Mouse (Mus musculus): Measurements from ENCODE around the gene Ndfip2. TPM values are rescaled to one million over a fixed set of nuclear protein-coding genes. Genes with fewer than 3 reads are reported as not detected.

The Ndfip2 gene
- polyA plus RNA-seq, 1 experiment from 2014 or later, result 65.5 TPM

GRCm38 (mm10) chr14:105322829-105323228 lies 64.5 kb downstream of the Ndfip2 start:
- no peak overlapping the region for H3K9ac ChIP-seq (ENCODE audit: low read length)
- H3K27ac ChIP-seq (ENCODE audit: low read length), result no peak overlapping the region
- H3K36me3 ChIP-seq (ENCODE audit: control insufficient read depth, insufficient read depth, low read length), result no peaks in the 10 kb centered on the region
- no peaks in the 10 kb centered on the region for H3K27me3 ChIP-seq (ENCODE audit: control insufficient read depth, insufficient read depth, low read length)
- no peak for ATAC-seq (ENCODE audit: insufficient read depth, low FRiP score)
- no peak overlapping the region for H3K4me2 ChIP-seq (ENCODE audit: low read depth, low read length)
- peaks cover 3% of the 10 kb centered on the region; the same call in 1 of the 2 replicates for H3K9me3 ChIP-seq (replicated peaks; ENCODE audit: control insufficient read depth, low read length)
- H3K4me3 ChIP-seq (replicated peaks; ENCODE audit: low read length), result no peak overlapping the region
- 80% methylated on average over 5 of the region's 5 CpGs for WGBS
- no peaks in the 10 kb centered on the region for H3K4me1 ChIP-seq (ENCODE audit: control insufficient read depth, insufficient read depth, low read length)

- H3K36me3 ChIP-seq (ENCODE audit: control insufficient read depth, insufficient read depth, low read length), result no peaks in the 10 kb centered on the region
- H3K9ac ChIP-seq (ENCODE audit: low read length), result no peak overlapping the region
- no peak overlapping the region for H3K4me2 ChIP-seq (ENCODE audit: low read depth, low read length)
- H3K4me1 ChIP-seq (ENCODE audit: control insufficient read depth, insufficient read depth, low read length), result no peaks in the 10 kb centered on the region
- no peak overlapping the region for H3K4me3 ChIP-seq (replicated peaks; ENCODE audit: low read length)
- no peak overlapping the region for H3K27ac ChIP-seq (ENCODE audit: low read length)
- 84% methylated on average over 9 of the region's 9 CpGs for WGBS
- no peak for ATAC-seq (ENCODE audit: insufficient read depth, low FRiP score)
- no peaks in the 10 kb centered on the region for H3K27me3 ChIP-seq (ENCODE audit: control insufficient read depth, insufficient read depth, low read length)
- peaks cover 3% of the 10 kb centered on the region; the same call in 1 of the 2 replicates for H3K9me3 ChIP-seq (replicated peaks; ENCODE audit: control insufficient read depth, low read length)
Measured at GRCm38 (mm10) chr14:105323448-105323847, 65.1 kb downstream of the Ndfip2 start.

- H3K9ac ChIP-seq (ENCODE audit: low read length), result peak overlapping the region; percentile 72
Measured at GRCm38 (mm10) chr14:105328397-105329302, 70.3 kb downstream of the Ndfip2 start.

GRCm38 (mm10) chr14:105333475-105334094 lies 75.2 kb downstream of the Ndfip2 start:
- Histone ChIP-seq H3K9ac (ENCODE audit: low read length) (no peak overlapping the region), H3K9me3 (replicated peaks; ENCODE audit: control insufficient read depth, low read length) (no peaks in the 10 kb centered on the region), H3K36me3 (ENCODE audit: control insufficient read depth, insufficient read depth, low read length) (no peaks in the 10 kb centered on the region), H3K27ac (ENCODE audit: low read length) (no peak overlapping the region), H3K4me2 (ENCODE audit: low read depth, low read length) (no peak overlapping the region), H3K4me3 (replicated peaks; ENCODE audit: low read length) (no peak overlapping the region), H3K27me3 (ENCODE audit: control insufficient read depth, insufficient read depth, low read length) (no peaks in the 10 kb centered on the region), H3K4me1 (ENCODE audit: control insufficient read depth, insufficient read depth, low read length) (peaks cover 6% of the 10 kb centered on the region; the same call in 1 of the 2 replicates)
- WGBS, result 72% methylated on average over 16 of the region's 16 CpGs
- ATAC-seq (ENCODE audit: insufficient read depth, low FRiP score), result no peak

More at GRCm38 (mm10) chr14:105328397-105329302, 70.3 kb downstream of the Ndfip2 start:
- Histone ChIP-seq H3K36me3 (ENCODE audit: control insufficient read depth, insufficient read depth, low read length) (no peaks in the 10 kb centered on the region), H3K4me2 (ENCODE audit: low read depth, low read length) (peak overlapping the region; percentile 69), H3K9me3 (replicated peaks; ENCODE audit: control insufficient read depth, low read length) (peaks cover 3% of the 10 kb centered on the region; the same call in 1 of the 2 replicates), H3K4me1 (ENCODE audit: control insufficient read depth, insufficient read depth, low read length) (peaks cover 6% of the 10 kb centered on the region; the same call in 1 of the 2 replicates), H3K27ac (ENCODE audit: low read length) (peak overlapping the region; percentile 93), H3K4me3 (replicated peaks; ENCODE audit: low read length) (peak overlapping the region; percentile 45), H3K27me3 (ENCODE audit: control insufficient read depth, insufficient read depth, low read length) (no peaks in the 10 kb centered on the region)
- 8% methylated on average over 13 of the region's 13 CpGs for WGBS
- peak; percentile 87 for ATAC-seq (ENCODE audit: insufficient read depth, low FRiP score)

GRCm38 (mm10) chr14:105341765-105342164 lies 83.4 kb downstream of the Ndfip2 start:
- ATAC-seq (ENCODE audit: insufficient read depth, low FRiP score), result no peak
- H3K4me2 ChIP-seq (ENCODE audit: low read depth, low read length), result no peak overlapping the region
- H3K9me3 ChIP-seq (replicated peaks; ENCODE audit: control insufficient read depth, low read length), result no peaks in the 10 kb centered on the region
- 47% methylated on average over 8 of the region's 8 CpGs for WGBS
- H3K27ac ChIP-seq (ENCODE audit: low read length), result peak overlapping the region; percentile 62
- H3K4me3 ChIP-seq (replicated peaks; ENCODE audit: low read length), result no peak overlapping the region
- no peaks in the 10 kb centered on the region for H3K4me1 ChIP-seq (ENCODE audit: control insufficient read depth, insufficient read depth, low read length)
- H3K36me3 ChIP-seq (ENCODE audit: control insufficient read depth, insufficient read depth, low read length), result no peaks in the 10 kb centered on the region
- no peak overlapping the region for H3K9ac ChIP-seq (ENCODE audit: low read length)
- no peaks in the 10 kb centered on the region for H3K27me3 ChIP-seq (ENCODE audit: control insufficient read depth, insufficient read depth, low read length)

- Histone ChIP-seq H3K4me1 (ENCODE audit: control insufficient read depth, insufficient read depth, low read length) (no peaks in the 10 kb centered on the region), H3K9me3 (replicated peaks; ENCODE audit: control insufficient read depth, low read length) (no peaks in the 10 kb centered on the region), H3K27me3 (ENCODE audit: control insufficient read depth, insufficient read depth, low read length) (no peaks in the 10 kb centered on the region), H3K27ac (ENCODE audit: low read length) (no peak overlapping the region), H3K9ac (ENCODE audit: low read length) (no peak overlapping the region), H3K36me3 (ENCODE audit: control insufficient read depth, insufficient read depth, low read length) (no peaks in the 10 kb centered on the region), H3K4me3 (replicated peaks; ENCODE audit: low read length) (no peak overlapping the region), H3K4me2 (ENCODE audit: low read depth, low read length) (no peak overlapping the region)
- WGBS, result 40% methylated on average over 11 of the region's 11 CpGs
- no peak for ATAC-seq (ENCODE audit: insufficient read depth, low FRiP score)
Measured at GRCm38 (mm10) chr14:105354121-105354520, 95.7 kb downstream of the Ndfip2 start.

Other genes starting within 250 kb of the Ndfip2 start
- 23.0 and 27.6 TPM in 2 replicates for gene Rbm26, start 81.2 kb upstream of the Ndfip2 start, polyA plus RNA-seq (2015; fragmentation: Nextera tagmentation; extraction: Ambion mirVana)

All from stomach, embryonic 16.5 days (tissue).